Mouse (Mus musculus): ENCODE results near the gene Amh. TPM values are rescaled to one million over a fixed set of nuclear protein-coding genes. Genes with fewer than 3 reads are reported as not detected.

Gene Amh
- total and polyA plus RNA-seq, 3 experiments: 0.18 to 0.25 (median 0.18) TPM

DNA sequence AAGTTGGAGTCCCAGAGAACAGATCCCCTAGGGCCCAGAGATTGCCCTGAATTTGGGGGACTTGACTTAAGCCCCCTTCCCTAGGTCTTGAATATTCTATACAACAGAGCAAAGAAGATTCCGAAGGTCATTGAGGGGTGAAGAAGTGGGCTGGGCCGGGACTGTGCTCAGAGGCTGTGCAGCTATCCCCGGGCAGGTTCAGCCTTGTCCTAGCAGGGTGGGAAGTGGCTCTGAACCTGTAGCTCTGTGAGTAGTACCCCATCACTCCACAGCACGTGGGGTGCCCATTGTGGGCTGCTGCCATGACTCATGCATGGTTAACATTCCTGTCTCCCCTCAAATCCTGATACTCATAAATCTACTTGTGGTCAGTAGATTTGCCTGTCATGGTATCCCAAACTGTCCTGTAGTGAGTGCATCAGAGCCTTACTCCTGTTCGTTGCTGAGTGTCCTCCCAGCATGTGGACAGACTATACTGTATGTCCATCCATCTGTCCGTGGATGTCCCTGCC lies 28.6 kb upstream of the Amh start:
- Histone ChIP-seq H3K36me3 (ENCODE audit: control insufficient read depth, insufficient read depth, low read length) (peaks cover 2% of the 10 kb centered on the region; the same call in 1 of the 2 replicates), H3K4me1 (ENCODE audit: control insufficient read depth, insufficient read depth, low read length) (peaks cover 14% of the 10 kb centered on the region), H3K4me3 (no peak overlapping the region), H3K79me2 (replicated peaks; ENCODE audit: control insufficient read depth, insufficient read depth, low read length) (no peaks in the 10 kb centered on the region), H3K27me3 (ENCODE audit: control insufficient read depth, insufficient read depth, low read length) (no peaks in the 10 kb centered on the region), H3K27ac (no peak overlapping the region), H3K9ac (ENCODE audit: low read depth, low read length) (no peak overlapping the region)
- 71% methylated on average over 6 of the region's 6 CpGs for WGBS
- intact Hi-C loops (cut with DNase I): no loop called here
- no peak for DNase-seq
- TF ChIP-seq CTCF (IDR thresholded peaks at IDR 0.05): no peak
- no peak for TF ChIP-seq POLR2A (IDR thresholded peaks at IDR 0.05; ENCODE audit: insufficient read depth, low read depth, low read length)
- no peak for TF ChIP-seq EP300 (IDR thresholded peaks at IDR 0.05; ENCODE audit: insufficient read depth, low read depth, low read length)

DNA sequence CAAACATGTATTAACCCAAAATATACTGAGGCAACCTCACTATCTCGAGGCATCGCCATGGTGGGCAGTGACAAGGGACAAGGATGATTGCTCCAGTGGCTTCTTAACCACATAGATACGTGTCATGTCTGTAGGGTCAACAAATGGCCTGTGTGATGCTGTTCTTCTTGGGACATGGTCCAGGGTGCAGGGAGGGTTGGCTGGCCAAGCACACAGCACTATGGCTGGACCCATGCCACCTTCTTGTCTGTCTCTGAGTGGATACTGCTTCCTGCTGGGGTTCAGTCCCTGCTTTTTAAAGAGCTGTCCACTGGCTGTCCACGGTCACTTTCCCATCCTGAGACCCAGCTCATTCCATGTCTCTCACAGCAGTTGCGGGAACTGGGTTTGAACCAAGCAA lies 27.9 kb upstream of the Amh start:
- intact Hi-C loops (cut with DNase I): no loop called here
- H3K9ac ChIP-seq (ENCODE audit: low read depth, low read length): no peak overlapping the region
- TF ChIP-seq EP300 (IDR thresholded peaks at IDR 0.05; ENCODE audit: insufficient read depth, low read depth, low read length) (no peak), CTCF (IDR thresholded peaks at IDR 0.05) (no peak), POLR2A (IDR thresholded peaks at IDR 0.05; ENCODE audit: insufficient read depth, low read depth, low read length) (no peak)

DNA sequence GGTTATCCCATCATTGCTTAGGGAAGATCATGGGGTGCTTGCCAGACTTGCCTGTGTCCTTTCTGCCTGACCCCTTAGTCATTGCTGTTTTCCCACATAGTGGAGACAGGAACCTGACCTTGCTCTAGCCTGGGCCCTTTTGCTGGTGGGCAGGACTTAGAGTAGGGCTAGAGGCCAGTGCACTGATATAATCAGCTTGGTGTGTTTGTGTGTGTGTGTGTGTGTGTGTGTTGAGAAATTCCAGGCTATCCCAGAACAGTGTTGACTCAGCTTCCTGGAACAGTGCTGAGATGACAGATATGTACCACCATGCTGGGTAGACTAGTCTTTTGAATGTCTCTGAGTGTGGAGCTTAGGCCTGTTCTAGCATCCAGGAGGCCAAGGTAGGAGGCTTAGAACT lies 25.5 kb upstream of the Amh start:
- TF ChIP-seq EP300 (IDR thresholded peaks at IDR 0.05; ENCODE audit: insufficient read depth, low read depth, low read length) (no peak), POLR2A (IDR thresholded peaks at IDR 0.05; ENCODE audit: insufficient read depth, low read depth, low read length) (no peak), CTCF (IDR thresholded peaks at IDR 0.05) (no peak)
- Histone ChIP-seq H3K36me3 (ENCODE audit: control insufficient read depth, insufficient read depth, low read length) (no peaks in the 10 kb centered on the region), H3K4me1 (ENCODE audit: control insufficient read depth, insufficient read depth, low read length) (peaks cover 6% of the 10 kb centered on the region)

More for the DNA sequence above, 27.9 kb upstream of the Amh start:
- H3K36me3 ChIP-seq (ENCODE audit: control insufficient read depth, insufficient read depth, low read length): peaks cover 2% of the 10 kb centered on the region; the same call in 1 of the 2 replicates
- H3K27me3 ChIP-seq (ENCODE audit: control insufficient read depth, insufficient read depth, low read length): no peaks in the 10 kb centered on the region
- 62% methylated on average over 5 of the region's 5 CpGs for WGBS
- no peak overlapping the region for H3K4me3 ChIP-seq
- H3K79me2 ChIP-seq (replicated peaks; ENCODE audit: control insufficient read depth, insufficient read depth, low read length): no peaks in the 10 kb centered on the region
- no peak for DNase-seq
- no peak overlapping the region for H3K27ac ChIP-seq
- H3K4me1 ChIP-seq (ENCODE audit: control insufficient read depth, insufficient read depth, low read length): peaks cover 14% of the 10 kb centered on the region

DNA sequence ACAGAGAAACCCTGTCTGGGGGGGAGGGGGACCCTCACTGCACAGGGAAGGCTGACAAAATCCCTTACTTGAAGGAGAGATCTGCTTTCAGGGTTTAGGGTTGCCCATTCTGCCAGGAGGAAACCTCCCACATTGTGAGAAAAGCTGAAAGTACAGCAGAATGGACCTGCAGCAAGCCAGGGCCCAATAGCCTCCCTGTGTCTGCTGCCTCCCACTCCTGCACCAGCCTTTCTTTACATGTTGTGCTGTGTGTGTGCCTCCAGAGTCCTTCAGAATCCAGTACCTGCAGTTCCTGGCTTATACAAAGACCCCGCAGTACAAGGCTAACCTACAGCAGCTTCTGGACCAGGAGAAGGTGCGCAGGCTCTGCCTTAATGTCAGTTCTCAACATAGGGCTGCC lies 20.7 kb upstream of the Amh start:
- Histone ChIP-seq H3K79me2 (replicated peaks; ENCODE audit: control insufficient read depth, insufficient read depth, low read length) (no peaks in the 10 kb centered on the region), H3K4me3 (no peak overlapping the region), H3K27ac (peak overlapping the region; percentile 27), H3K27me3 (ENCODE audit: control insufficient read depth, insufficient read depth, low read length) (no peaks in the 10 kb centered on the region), H3K4me1 (ENCODE audit: control insufficient read depth, insufficient read depth, low read length) (no peaks in the 10 kb centered on the region; the same call in 1 of the 2 replicates), H3K9ac (ENCODE audit: low read depth, low read length) (no peak overlapping the region), H3K36me3 (ENCODE audit: control insufficient read depth, insufficient read depth, low read length) (no peaks in the 10 kb centered on the region)
- no peak for TF ChIP-seq EP300 (IDR thresholded peaks at IDR 0.05; ENCODE audit: insufficient read depth, low read depth, low read length)
- TF ChIP-seq CTCF (IDR thresholded peaks at IDR 0.05): no peak
- no peak for TF ChIP-seq POLR2A (IDR thresholded peaks at IDR 0.05; ENCODE audit: insufficient read depth, low read depth, low read length)
- no peak for DNase-seq
- WGBS: 97% methylated on average over 2 of the region's 2 CpGs
- intact Hi-C loops (cut with DNase I): no loop called here

More for the DNA sequence above, 25.5 kb upstream of the Amh start:
- H3K4me3 ChIP-seq: no peak overlapping the region
- no peak overlapping the region for H3K9ac ChIP-seq (ENCODE audit: low read depth, low read length)
- no peaks in the 10 kb centered on the region for H3K79me2 ChIP-seq (replicated peaks; ENCODE audit: control insufficient read depth, insufficient read depth, low read length)
- H3K27ac ChIP-seq: no peak overlapping the region
- intact Hi-C loops (cut with DNase I): no loop called here
- no peaks in the 10 kb centered on the region for H3K27me3 ChIP-seq (ENCODE audit: control insufficient read depth, insufficient read depth, low read length)
- DNase-seq: no peak

DNA sequence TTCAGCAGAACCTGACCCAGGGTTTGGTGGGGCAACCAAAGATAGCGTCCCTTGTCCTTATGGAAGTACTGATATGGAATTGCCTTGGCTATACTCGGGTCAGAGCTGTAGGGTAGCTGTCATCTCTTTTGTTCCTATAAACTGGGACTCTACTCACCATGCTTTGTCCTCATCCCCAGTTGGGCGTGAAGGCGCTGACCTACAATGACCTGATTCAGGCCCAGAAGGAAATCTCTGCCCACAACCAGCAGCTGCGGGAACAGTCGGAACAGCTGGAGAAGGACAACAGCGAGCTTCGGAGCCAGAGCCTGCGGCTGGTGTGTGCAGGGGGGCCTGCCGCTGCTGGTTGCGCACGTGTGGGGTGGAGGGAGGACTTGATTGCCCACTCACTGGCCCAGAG lies 20.2 kb upstream of the Amh start:
- TF ChIP-seq POLR2A (IDR thresholded peaks at IDR 0.05; ENCODE audit: insufficient read depth, low read depth, low read length) (no peak), CTCF (IDR thresholded peaks at IDR 0.05) (no peak), EP300 (IDR thresholded peaks at IDR 0.05; ENCODE audit: insufficient read depth, low read depth, low read length) (no peak)
- peak in 1 of 2 experiments; percentile 55 for DNase-seq
- H3K4me1 ChIP-seq (ENCODE audit: control insufficient read depth, insufficient read depth, low read length): no peaks in the 10 kb centered on the region; the same call in 1 of the 2 replicates
- H3K79me2 ChIP-seq (replicated peaks; ENCODE audit: control insufficient read depth, insufficient read depth, low read length): no peaks in the 10 kb centered on the region
- no peaks in the 10 kb centered on the region for H3K27me3 ChIP-seq (ENCODE audit: control insufficient read depth, insufficient read depth, low read length)
- no peak overlapping the region for H3K9ac ChIP-seq (ENCODE audit: low read depth, low read length)
- no peaks in the 10 kb centered on the region for H3K36me3 ChIP-seq (ENCODE audit: control insufficient read depth, insufficient read depth, low read length)
- H3K4me3 ChIP-seq: no peak overlapping the region
- peak overlapping the region; percentile 60 for H3K27ac ChIP-seq
- intact Hi-C loops (cut with DNase I): no loop called here
- WGBS: 55% methylated on average over 12 of the region's 12 CpGs

DNA sequence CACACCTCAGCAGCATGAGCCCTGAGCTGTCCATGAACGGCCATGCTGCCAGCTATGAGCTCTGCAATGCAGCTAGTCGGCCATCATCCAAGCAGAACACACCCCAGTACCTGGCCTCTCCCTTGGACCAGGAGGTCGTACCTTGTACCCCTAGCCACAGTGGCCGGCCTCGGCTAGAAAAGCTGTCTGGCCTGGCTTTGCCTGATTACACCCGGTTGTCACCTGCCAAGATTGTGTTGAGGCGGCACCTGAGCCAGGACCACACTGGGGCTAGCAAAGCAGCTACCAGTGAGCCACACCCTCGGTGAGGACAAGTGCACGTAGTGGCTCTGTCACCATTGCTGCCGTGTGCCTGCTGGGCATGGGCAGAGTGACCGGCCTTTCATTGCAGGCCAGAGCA lies 19.1 kb upstream of the Amh start:
- Histone ChIP-seq H3K27ac (no peak overlapping the region), H3K4me1 (ENCODE audit: control insufficient read depth, insufficient read depth, low read length) (no peaks in the 10 kb centered on the region; the same call in 1 of the 2 replicates), H3K4me3 (no peak overlapping the region), H3K27me3 (ENCODE audit: control insufficient read depth, insufficient read depth, low read length) (no peaks in the 10 kb centered on the region), H3K36me3 (ENCODE audit: control insufficient read depth, insufficient read depth, low read length) (no peaks in the 10 kb centered on the region), H3K9ac (ENCODE audit: low read depth, low read length) (no peak overlapping the region), H3K79me2 (replicated peaks; ENCODE audit: control insufficient read depth, insufficient read depth, low read length) (no peaks in the 10 kb centered on the region)
- intact Hi-C loops (cut with DNase I): no loop called here
- no peak for TF ChIP-seq EP300 (IDR thresholded peaks at IDR 0.05; ENCODE audit: insufficient read depth, low read depth, low read length)
- TF ChIP-seq CTCF (IDR thresholded peaks at IDR 0.05): no peak
- no peak for TF ChIP-seq POLR2A (IDR thresholded peaks at IDR 0.05; ENCODE audit: insufficient read depth, low read depth, low read length)
- no peak for DNase-seq
- WGBS: 85% methylated on average over 11 of the region's 11 CpGs
